Mouse (Mus musculus): ENCODE results near the gene Gm20696. TPM values are rescaled to one million over a fixed set of nuclear protein-coding genes. Genes with fewer than 3 reads are reported as not detected.

The Gm20696 gene
- polyA plus RNA-seq, 1 experiment = 3.0 TPM

DNA sequence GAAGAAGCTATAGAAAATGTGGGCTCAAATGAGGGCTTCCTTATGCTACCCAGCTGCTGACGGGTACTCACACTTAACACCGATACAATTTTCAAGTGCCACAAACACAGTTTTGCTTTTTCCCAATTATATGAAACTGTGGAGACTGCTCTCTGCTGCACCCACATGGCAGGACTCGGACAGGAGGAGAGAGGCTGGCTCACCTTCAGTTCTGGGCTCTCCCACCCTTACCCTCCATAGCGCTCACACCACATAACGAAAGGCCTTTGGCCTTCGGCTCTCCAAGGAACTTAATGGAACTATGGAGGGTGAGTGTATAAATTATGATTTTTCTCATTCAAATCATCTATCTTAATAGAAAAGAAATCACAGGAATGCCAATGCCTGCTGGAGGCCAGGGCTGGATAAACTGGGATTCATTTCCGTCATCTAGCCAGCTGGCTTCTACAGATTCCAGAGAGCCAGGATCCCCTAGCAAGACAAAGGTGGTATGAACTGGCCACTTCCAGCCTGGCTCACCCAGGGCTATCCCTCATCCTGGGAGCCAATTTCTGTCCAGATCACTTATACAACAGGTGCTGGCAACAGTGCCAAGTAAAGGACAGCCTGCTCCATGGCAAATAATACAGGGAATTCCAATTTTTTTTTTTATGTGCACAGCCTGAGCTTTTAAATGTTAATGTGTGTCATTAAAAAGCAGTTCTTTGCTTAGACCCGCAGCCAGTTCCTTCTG, 36.7 kb downstream of the Gm20696 start:
- no peak for TF ChIP-seq POLR2A (IDR thresholded peaks at IDR 0.05; ENCODE audit: borderline replicate concordance, low read depth, low read length)
- no peak for TF ChIP-seq CTCF (IDR thresholded peaks at IDR 0.05; ENCODE audit: low read depth, low read length)
- Histone ChIP-seq H3K4me3 (ENCODE audit: insufficient read depth, low read length) (no peak overlapping the region), H3K4me1 (ENCODE audit: control insufficient read depth, insufficient read depth, low read length) (no peaks in the 10 kb centered on the region), H3K27ac (ENCODE audit: insufficient read depth, low read depth, low read length) (no peak overlapping the region)

DNA sequence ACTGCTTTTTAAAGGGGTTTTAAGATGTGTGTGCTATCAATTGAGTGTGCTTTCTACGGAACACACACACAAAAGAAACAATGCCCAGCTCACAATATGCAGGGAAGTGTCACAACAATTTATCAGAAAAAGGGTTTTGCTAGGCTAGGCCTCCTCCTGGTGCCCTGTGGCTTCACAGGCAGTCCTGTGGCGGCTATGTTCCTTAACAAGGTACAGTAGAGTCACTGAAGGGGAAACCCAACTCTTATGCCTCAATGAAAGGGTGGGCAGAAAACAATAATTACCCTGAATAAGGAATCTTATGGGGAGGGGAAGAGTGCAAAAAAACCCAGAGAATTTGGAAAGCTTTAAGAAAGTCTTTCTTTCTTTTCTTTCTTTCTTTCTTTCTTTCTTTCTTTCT, 40.2 kb downstream of the Gm20696 start:
- Histone ChIP-seq H3K27ac (ENCODE audit: insufficient read depth, low read depth, low read length) (no peak overlapping the region), H3K4me1 (ENCODE audit: control insufficient read depth, insufficient read depth, low read length) (no peaks in the 10 kb centered on the region), H3K4me3 (ENCODE audit: insufficient read depth, low read length) (no peak overlapping the region)
- no peak for TF ChIP-seq POLR2A (IDR thresholded peaks at IDR 0.05; ENCODE audit: borderline replicate concordance, low read depth, low read length)
- no peak for TF ChIP-seq CTCF (IDR thresholded peaks at IDR 0.05; ENCODE audit: low read depth, low read length)

DNA sequence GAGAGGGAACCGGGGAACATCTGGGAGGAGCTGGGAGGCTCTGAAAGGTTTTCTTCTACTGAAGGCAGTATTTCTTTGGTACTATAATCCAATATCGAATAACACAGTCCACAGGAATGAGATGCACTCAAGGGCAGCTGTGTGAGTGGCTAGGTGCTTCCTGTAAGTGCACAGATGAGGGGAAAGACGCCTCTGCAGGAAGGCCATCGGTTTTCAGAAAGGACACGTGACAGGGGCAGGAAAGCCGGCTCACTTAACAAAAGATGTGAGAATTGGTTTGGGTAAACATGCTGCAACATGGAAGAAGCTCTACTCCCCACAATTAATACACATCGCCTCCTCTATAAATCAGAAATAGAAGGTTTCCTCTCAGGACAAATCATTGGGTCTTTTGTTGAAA, 40.8 kb downstream of the Gm20696 start:
- Histone ChIP-seq H3K4me1 (ENCODE audit: control insufficient read depth, insufficient read depth, low read length) (no peaks in the 10 kb centered on the region), H3K4me3 (ENCODE audit: insufficient read depth, low read length) (no peak overlapping the region), H3K27ac (ENCODE audit: insufficient read depth, low read depth, low read length) (no peak overlapping the region)
- TF ChIP-seq CTCF (IDR thresholded peaks at IDR 0.05; ENCODE audit: low read depth, low read length) (no peak), POLR2A (IDR thresholded peaks at IDR 0.05; ENCODE audit: borderline replicate concordance, low read depth, low read length) (no peak)

GRCm38 (mm10) chr6:99625306-99625705, 41.3 kb downstream of the Gm20696 start:
- no peaks in the 10 kb centered on the region for H3K4me1 ChIP-seq (ENCODE audit: control insufficient read depth, insufficient read depth, low read length)

GRCm38 (mm10) chr6:99624542-99624941, 42.1 kb downstream of the Gm20696 start:
- no peak for TF ChIP-seq POLR2A (IDR thresholded peaks at IDR 0.05; ENCODE audit: borderline replicate concordance, low read depth, low read length)
- no peaks in the 10 kb centered on the region for H3K4me1 ChIP-seq (ENCODE audit: control insufficient read depth, insufficient read depth, low read length)
- H3K27ac ChIP-seq (ENCODE audit: insufficient read depth, low read depth, low read length) = no peak overlapping the region
- no peak overlapping the region for H3K4me3 ChIP-seq (ENCODE audit: insufficient read depth, low read length)

More at GRCm38 (mm10) chr6:99625306-99625705, 41.3 kb downstream of the Gm20696 start:
- Histone ChIP-seq H3K27ac (ENCODE audit: insufficient read depth, low read depth, low read length) (no peak overlapping the region), H3K4me3 (ENCODE audit: insufficient read depth, low read length) (no peak overlapping the region)
- no peak for TF ChIP-seq POLR2A (IDR thresholded peaks at IDR 0.05; ENCODE audit: borderline replicate concordance, low read depth, low read length)
- TF ChIP-seq CTCF (IDR thresholded peaks at IDR 0.05; ENCODE audit: low read depth, low read length) = no peak

DNA sequence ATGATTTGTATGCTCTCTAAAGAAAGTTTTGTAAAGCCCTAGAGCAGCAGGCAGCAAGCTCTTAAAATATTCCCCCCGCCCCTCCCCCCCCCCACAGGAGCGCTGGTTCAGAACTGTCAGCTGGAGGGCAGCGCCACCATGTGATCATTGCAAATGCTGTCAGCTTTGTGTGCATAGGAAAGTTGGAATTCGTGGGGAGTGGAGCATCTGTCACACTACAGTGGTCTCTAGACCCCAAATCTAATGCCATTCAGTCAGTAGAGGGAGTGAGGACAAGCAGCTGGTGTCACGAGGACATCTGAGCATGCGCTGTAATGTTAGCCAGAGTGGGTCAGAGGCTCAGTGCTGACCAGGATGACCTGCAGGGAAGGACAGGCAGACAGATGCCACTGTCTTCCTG, 43.0 kb downstream of the Gm20696 start:
- TF ChIP-seq POLR2A (IDR thresholded peaks at IDR 0.05; ENCODE audit: borderline replicate concordance, low read depth, low read length) (no peak), CTCF (IDR thresholded peaks at IDR 0.05; ENCODE audit: low read depth, low read length) (no peak)
- Histone ChIP-seq H3K27ac (ENCODE audit: insufficient read depth, low read depth, low read length) (no peak overlapping the region), H3K4me1 (ENCODE audit: control insufficient read depth, insufficient read depth, low read length) (0 out of 2 replicates have a peak, but pooled peaks cover 2% of the 10 kb centered on the region), H3K4me3 (ENCODE audit: insufficient read depth, low read length) (no peak overlapping the region)

DNA sequence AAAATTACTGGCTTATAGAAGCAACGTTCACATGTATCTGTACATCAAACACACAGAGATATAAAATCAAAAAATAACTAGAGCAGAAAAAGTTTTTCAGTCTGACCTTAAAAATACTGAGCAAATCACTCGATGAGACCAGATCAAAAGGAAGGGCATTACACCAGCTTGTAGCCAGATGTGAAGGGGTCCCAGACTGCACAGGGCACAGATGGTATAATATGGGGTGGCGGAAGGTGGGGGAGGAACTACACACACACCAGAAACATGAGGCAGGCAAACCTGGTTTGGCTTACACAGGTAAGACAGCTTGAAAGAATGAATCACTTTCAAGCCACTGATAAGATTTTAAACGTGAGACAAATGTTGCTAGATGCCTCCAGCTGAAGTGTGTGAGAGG, 45.4 kb downstream of the Gm20696 start:
- Histone ChIP-seq H3K4me3 (ENCODE audit: insufficient read depth, low read length) (no peak overlapping the region), H3K4me1 (ENCODE audit: control insufficient read depth, insufficient read depth, low read length) (peaks cover 14% of the 10 kb centered on the region)

DNA sequence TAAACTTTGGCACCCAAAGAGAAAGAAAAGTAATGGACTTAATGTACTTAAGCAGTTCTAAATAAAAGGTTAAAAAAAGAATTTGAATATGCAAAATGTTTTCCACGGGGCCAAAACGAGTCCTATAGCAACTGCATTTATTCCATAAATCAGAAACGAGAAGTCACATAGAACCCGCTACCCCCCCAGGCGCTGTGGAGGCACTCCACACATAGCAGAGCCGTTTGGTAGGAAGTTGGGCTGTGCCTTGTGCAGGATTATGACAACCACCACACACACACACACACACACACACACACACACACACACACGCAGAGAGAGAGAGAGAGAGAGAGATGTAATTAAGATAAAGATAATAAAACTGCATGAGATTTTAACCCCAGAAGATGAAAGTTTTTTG, 46.1 kb downstream of the Gm20696 start:
- Histone ChIP-seq H3K27ac (ENCODE audit: insufficient read depth, low read depth, low read length) (no peak overlapping the region), H3K4me3 (ENCODE audit: insufficient read depth, low read length) (no peak overlapping the region), H3K4me1 (ENCODE audit: control insufficient read depth, insufficient read depth, low read length) (peaks cover 14% of the 10 kb centered on the region)
- TF ChIP-seq POLR2A (IDR thresholded peaks at IDR 0.05; ENCODE audit: borderline replicate concordance, low read depth, low read length) = no peak
- no peak for TF ChIP-seq CTCF (IDR thresholded peaks at IDR 0.05; ENCODE audit: low read depth, low read length)

More for the DNA sequence above, 45.4 kb downstream of the Gm20696 start:
- no peak overlapping the region for H3K27ac ChIP-seq (ENCODE audit: insufficient read depth, low read depth, low read length)
- no peak for TF ChIP-seq CTCF (IDR thresholded peaks at IDR 0.05; ENCODE audit: low read depth, low read length)
- no peak for TF ChIP-seq POLR2A (IDR thresholded peaks at IDR 0.05; ENCODE audit: borderline replicate concordance, low read depth, low read length)

- no peak for TF ChIP-seq POLR2A (IDR thresholded peaks at IDR 0.05; ENCODE audit: borderline replicate concordance, low read depth, low read length)
- TF ChIP-seq CTCF (IDR thresholded peaks at IDR 0.05; ENCODE audit: low read depth, low read length) = no peak
- H3K4me3 ChIP-seq (ENCODE audit: insufficient read depth, low read length) = no peak overlapping the region
- H3K4me1 ChIP-seq (ENCODE audit: control insufficient read depth, insufficient read depth, low read length) = peaks cover 14% of the 10 kb centered on the region
- H3K27ac ChIP-seq (ENCODE audit: insufficient read depth, low read depth, low read length) = no peak overlapping the region
These were observed 46.6 kb downstream of the Gm20696 start for GRCm38 (mm10) chr6:99619964-99620363.

GRCm38 (mm10) chr6:99619466-99619865, 47.1 kb downstream of the Gm20696 start:
- H3K4me1 ChIP-seq (ENCODE audit: control insufficient read depth, insufficient read depth, low read length) = peaks cover 14% of the 10 kb centered on the region
- no peak overlapping the region for H3K4me3 ChIP-seq (ENCODE audit: insufficient read depth, low read length)
- TF ChIP-seq POLR2A (IDR thresholded peaks at IDR 0.05; ENCODE audit: borderline replicate concordance, low read depth, low read length) (no peak), CTCF (IDR thresholded peaks at IDR 0.05; ENCODE audit: low read depth, low read length) (no peak)
- H3K27ac ChIP-seq (ENCODE audit: insufficient read depth, low read depth, low read length) = no peak overlapping the region

Data from bone marrow macrophage, adult 2 months (primary cell).